Mouse (Mus musculus) kidney, postnatal 36 days (tissue): ENCODE measurements around the gene Pdzd2.

Experiments used
- DNase-seq, 2 experiments: peaks; one replicate each; pipeline ENCODE4 v3.0.0; 2021 to 2022; ENCODE audit warnings: mixed read lengths in 2 of 2

The Pdzd2 gene

GRCm38 (mm10) chr15:12346916-12347315, 392.8 kb downstream of the Pdzd2 start:
- DNase-seq, result no peak

- DNase-seq, result no peak
These were observed 398.3 kb downstream of the Pdzd2 start for GRCm38 (mm10) chr15:12341401-12341758.

- no peak for DNase-seq
These were observed 399.0 kb downstream of the Pdzd2 start for GRCm38 (mm10) chr15:12340536-12341400.

GRCm38 (mm10) chr15:12337779-12338137, 402.0 kb downstream of the Pdzd2 start:
- no peak for DNase-seq

DNA sequence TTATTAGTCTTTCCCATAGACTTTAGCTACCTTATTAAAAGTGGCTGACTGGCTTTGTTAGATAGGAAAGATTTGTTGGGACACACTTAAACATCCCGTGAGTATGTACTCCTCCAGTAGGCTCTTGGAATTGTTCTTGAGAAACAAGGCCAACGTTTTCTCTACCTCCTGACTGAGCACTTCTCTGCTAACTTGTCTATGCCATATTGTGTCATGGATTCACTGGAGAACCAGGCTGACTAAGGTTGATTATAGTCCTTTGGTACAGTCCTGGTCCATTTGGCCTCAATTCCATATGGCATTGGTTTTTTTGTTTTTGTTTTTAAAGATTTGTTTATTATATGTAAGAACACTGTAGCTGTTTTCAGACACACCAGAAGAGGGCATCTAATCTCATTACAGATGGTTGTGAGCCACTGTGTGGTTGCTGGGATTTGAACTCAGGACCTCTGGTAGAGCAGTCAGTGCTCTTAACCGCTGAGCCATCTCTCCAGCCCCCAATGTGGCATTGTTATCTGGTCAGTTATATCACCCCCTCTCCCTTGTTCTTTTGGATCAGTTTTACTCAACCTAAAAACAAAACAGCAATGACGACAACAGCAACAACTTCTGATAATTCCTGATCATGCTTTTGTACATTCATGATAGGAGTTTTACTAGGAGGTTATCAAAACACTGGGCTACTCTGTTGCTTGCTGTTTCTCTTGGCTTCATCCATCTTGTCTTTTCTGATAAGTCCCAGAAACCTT, 402.5 kb downstream of the Pdzd2 start:
- no peak for DNase-seq

- DNase-seq, result no peak
These were observed 405.3 kb downstream of the Pdzd2 start for GRCm38 (mm10) chr15:12334381-12334780.

DNA sequence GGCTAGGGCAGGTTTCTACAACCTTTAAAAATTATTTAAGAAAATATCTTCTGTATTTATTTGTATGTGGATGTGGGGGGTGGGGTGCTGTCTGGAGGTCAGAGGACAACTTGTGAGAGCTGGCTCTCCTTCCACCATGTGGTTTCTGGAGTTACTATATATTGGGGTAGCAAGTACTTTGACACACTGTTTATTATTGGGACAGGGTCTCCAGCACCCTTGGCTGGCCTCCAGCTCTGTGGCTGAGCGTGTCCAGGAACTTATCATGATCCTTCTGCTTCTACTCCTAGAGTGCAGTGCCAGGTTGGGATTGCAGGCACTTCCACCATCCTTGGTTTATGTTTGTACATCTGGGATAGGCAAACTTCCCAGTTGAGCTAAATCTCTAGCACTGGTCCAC, 408.4 kb downstream of the Pdzd2 start:
- DNase-seq, result no peak

- DNase-seq, result no peak
These were observed 408.8 kb downstream of the Pdzd2 start for GRCm38 (mm10) chr15:12330892-12331291.

DNA sequence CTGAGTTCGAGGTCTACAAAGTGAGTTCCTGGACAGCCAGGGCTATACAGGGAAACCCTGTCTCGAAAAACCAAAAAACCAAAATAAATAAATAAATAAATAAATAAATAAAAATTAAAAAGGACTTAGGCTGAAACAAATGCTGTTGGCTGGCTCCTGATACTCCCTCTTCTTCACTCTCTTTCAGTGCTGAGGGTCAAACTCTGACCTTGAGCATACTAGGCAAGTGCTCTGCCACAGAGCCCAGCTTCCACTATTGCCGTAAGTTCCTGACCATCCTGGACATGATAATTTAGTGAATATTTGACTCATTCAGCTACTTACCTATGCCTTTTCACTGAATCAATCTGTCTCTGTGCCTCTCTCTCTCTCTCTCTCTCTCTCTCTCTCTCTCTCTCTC, 409.3 kb downstream of the Pdzd2 start:
- peak in 1 of 2 experiments; percentile 45 for DNase-seq

DNA sequence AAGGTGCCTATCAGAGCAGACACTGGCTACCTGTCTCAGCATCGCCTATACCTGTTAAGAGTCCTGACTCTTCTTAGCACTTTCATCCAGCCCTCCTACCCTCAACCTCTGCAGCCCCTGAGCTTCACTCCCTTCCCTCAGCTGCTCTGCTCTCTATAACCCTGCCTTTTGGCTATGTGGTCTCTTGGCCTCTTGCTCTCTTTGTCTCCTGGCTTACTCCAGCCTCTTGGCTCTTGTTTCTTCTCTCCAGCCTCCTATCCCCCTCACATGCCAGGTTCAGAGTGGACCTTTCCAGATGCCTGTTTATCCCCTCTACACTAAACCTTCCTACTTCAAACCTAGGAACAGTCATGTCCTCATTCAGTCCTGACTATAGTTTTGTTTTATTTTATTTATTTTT, 415.4 kb downstream of the Pdzd2 start:
- DNase-seq, result no peak

- no peak for DNase-seq
These were observed 416.9 kb downstream of the Pdzd2 start for GRCm38 (mm10) chr15:12322676-12323402.

DNA sequence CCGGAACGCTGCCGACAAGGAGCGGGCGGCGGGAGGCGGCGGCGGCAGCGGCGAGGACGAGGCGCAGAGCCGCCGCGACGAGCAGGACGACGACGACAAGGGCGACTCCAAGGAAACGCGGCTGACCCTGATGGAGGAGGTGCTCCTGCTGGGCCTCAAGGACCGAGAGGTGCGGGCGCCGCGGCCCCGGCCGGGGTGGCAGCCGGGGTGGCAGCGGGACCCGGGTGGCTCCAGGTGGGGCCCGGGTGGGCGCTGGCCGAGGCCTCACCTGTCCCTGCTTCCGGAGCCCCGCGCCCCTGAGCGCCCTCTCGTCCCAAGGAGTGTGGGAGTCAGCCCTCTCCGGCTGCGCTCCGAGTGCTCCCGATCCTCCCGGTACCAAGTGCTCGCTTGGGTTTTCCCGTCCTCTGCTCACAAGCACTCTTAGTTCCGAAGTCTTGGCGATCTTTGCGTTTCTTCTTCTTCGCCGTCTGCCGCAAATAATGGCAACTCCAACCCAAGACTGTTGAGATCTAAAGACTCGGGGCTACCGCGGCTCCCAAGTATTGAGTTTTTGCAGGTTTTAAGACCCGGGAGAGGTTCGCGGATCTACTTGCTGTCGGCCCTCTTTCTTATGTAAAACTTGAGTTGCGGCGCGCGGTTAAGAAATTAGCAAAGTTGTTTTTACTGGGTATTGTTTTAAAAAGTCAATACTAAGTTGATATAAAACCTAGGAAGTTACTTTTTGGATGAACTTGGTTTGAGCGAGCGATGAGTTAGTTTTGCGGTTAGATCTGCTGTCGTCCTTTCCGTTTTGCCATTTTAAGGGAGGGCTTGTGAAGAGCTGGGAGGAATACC, 417.7 kb downstream of the Pdzd2 start, which contains the start of gene 1810049J17Rik:
1810049J17Rik (minus strand) TSS at position 112 of the 834 bp plus-strand sequence.
- peak in 1 of 2 experiments; percentile 63 for DNase-seq

DNA sequence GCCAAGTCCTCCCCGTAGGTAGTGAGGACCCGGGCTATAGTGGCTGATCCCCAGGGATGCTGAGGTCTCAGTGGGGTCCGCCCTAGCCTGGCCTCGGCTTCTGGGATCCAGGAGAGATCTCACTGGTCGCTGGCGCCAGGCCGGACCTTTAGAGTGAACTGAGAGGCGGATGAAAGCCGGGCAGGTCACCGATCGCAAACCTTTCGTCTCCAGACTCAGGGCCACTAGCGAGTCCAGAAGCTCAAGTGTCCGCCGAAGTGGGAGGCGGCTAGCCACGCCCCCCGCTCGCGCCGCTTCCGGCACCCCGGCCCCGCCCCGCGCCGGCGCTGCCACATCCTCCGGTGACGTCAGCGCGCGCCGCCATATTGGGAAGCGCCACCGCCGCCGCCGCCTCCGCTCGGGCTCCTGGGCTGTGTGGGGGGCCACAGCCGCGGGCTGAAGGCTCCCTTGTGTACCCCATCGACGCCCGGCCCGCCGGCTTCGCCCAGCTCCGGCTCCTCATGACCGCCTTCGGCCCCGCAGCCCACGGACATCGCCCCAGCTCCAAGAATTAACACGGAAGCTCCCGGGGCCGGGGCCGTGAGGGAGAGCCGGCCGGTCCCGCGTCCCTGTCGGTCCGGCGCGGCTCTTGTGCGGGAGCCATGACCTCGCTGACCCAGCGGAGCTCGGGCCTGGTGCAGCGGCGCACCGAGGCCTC, 418.5 kb downstream of the Pdzd2 start, which contains the start of gene Golph3:
Golph3 (plus strand) TSS at position 360 of the 697 bp plus-strand sequence.
- peak; percentile 96 to 99 for DNase-seq

- DNase-seq, result no peak
These were observed 419.2 kb downstream of the Pdzd2 start for GRCm38 (mm10) chr15:12320441-12321090.

GRCm38 (mm10) chr15:12319889-12320288, 419.8 kb downstream of the Pdzd2 start:
- peak; percentile 38 to 49 for DNase-seq

GRCm38 (mm10) chr15:12318451-12318850, 421.3 kb downstream of the Pdzd2 start:
- DNase-seq, result no peak

DNA sequence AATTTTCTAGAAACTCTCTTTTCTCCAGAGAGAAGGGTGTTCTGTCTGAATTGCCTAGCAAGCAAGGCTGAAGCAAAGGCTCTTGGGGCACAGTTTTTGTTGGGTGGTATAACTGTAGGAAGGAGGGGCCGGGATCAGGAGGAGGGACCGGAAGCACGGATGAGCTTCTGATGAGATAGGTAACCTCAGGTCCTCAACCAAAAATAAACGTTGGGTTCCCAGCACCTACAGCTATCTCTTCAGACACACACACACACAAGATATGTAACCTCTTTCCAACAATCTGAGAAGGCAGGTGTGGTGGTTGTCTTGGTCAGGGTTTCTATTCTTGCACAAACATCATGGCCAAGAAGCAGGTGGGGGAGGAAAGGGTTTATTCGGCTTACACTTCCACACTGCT, 422.4 kb downstream of the Pdzd2 start:
- no peak for DNase-seq

GRCm38 (mm10) chr15:12315996-12316395, 423.7 kb downstream of the Pdzd2 start:
- DNase-seq, result no peak

- no peak for DNase-seq
These were observed 425.1 kb downstream of the Pdzd2 start for GRCm38 (mm10) chr15:12314584-12314983.

GRCm38 (mm10) chr15:12313255-12313654, 426.5 kb downstream of the Pdzd2 start:
- no peak for DNase-seq

- no peak for DNase-seq
These were observed 428.3 kb downstream of the Pdzd2 start for GRCm38 (mm10) chr15:12311465-12311864.
